Mouse (Mus musculus): ENCODE data around the gene Ntrk3. TPM values are rescaled to one million over a fixed set of nuclear protein-coding genes. Genes with fewer than 3 reads are reported as not detected.

Gene Ntrk3
- polyA plus RNA-seq, 1 experiment from 2014 or later, result 7.3 TPM

DNA sequence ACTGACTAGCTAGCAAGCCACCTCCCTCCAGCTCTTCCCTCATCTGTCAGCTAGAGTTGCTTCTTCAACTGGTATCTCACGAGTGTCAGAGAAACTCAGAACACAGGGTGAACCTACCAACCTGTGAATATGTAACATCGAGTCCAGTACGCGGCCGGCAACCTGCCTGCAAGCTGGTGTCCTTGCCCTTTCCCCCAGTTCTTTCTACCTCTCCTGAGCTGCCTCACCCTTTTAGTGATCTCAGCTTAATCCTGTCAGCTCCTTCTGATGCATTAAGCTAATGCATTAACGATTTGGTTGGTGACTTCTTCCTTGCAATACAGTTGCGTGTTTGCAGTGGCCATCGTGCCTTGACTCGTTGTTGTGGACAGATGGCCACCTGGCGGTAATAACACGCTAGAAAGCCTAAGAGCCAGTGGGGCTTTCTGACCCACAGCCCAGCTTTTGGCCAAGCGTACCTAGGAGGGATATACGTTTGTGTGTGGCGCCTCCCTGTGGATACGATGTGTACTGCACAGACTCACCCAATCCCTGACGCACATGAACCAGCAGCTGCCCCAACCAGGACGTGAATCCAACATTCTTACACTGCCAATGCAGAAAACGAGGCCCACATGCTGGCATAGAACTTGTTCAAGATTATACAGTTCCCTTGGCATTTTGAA is 28.3 kb upstream of the Ntrk3 start:
- H3K4me2 ChIP-seq (ENCODE audit: low read depth, low read length, severe bottlenecking), result no peak overlapping the region
- no peak overlapping the region for H3K27ac ChIP-seq (ENCODE audit: low read depth, low read length)
- H3K9ac ChIP-seq (ENCODE audit: low read length), result no peak overlapping the region
- H3K9me3 ChIP-seq (ENCODE audit: control insufficient read depth, low read length), result no peaks in the 10 kb centered on the region
- no peak overlapping the region for H3K4me3 ChIP-seq (ENCODE audit: low read depth, low read length)
- H3K36me3 ChIP-seq (ENCODE audit: control insufficient read depth, insufficient read depth, low read length), result no peaks in the 10 kb centered on the region
- 20% methylated on average over 18 of the region's 18 CpGs for WGBS
- DNase-seq (ENCODE audit: low spot score) (peak; percentile 92), ATAC-seq (replicated peaks; ENCODE audit: low FRiP score) (peak; percentile 81)
- H3K4me1 ChIP-seq (replicated peaks; ENCODE audit: control insufficient read depth, insufficient read depth, low read length), result no peaks in the 10 kb centered on the region
- H3K27me3 ChIP-seq (ENCODE audit: control insufficient read depth, insufficient read depth, low read length), result no peaks in the 10 kb centered on the region

- H3K36me3 ChIP-seq (ENCODE audit: control insufficient read depth, insufficient read depth, low read length), result no peaks in the 10 kb centered on the region
- H3K4me1 ChIP-seq (replicated peaks; ENCODE audit: control insufficient read depth, insufficient read depth, low read length), result no peaks in the 10 kb centered on the region
- 73% methylated on average over 5 of the region's 5 CpGs for WGBS
- no peak overlapping the region for H3K4me2 ChIP-seq (ENCODE audit: low read depth, low read length, severe bottlenecking)
- H3K27me3 ChIP-seq (ENCODE audit: control insufficient read depth, insufficient read depth, low read length), result no peaks in the 10 kb centered on the region
- H3K9ac ChIP-seq (ENCODE audit: low read length), result no peak overlapping the region
- DNase-seq (ENCODE audit: low spot score), result no peak
- no peak overlapping the region for H3K4me3 ChIP-seq (ENCODE audit: low read depth, low read length)
- H3K9me3 ChIP-seq (ENCODE audit: control insufficient read depth, low read length), result no peaks in the 10 kb centered on the region
- H3K27ac ChIP-seq (ENCODE audit: low read depth, low read length), result no peak overlapping the region
- ATAC-seq (replicated peaks; ENCODE audit: low FRiP score), result no peak
These were observed 27.4 kb upstream of the Ntrk3 start for GRCm38 (mm10) chr7:78765215-78765631.

- H3K4me2 ChIP-seq (ENCODE audit: low read depth, low read length, severe bottlenecking), result no peak overlapping the region
- no peaks in the 10 kb centered on the region for H3K27me3 ChIP-seq (ENCODE audit: control insufficient read depth, insufficient read depth, low read length)
- H3K9me3 ChIP-seq (ENCODE audit: control insufficient read depth, low read length), result no peaks in the 10 kb centered on the region
- H3K36me3 ChIP-seq (ENCODE audit: control insufficient read depth, insufficient read depth, low read length), result no peaks in the 10 kb centered on the region
- no peak overlapping the region for H3K9ac ChIP-seq (ENCODE audit: low read length)
- H3K4me3 ChIP-seq (ENCODE audit: low read depth, low read length), result no peak overlapping the region
- ATAC-seq (replicated peaks; ENCODE audit: low FRiP score) (no peak), DNase-seq (ENCODE audit: low spot score) (no peak)
- no peaks in the 10 kb centered on the region for H3K4me1 ChIP-seq (replicated peaks; ENCODE audit: control insufficient read depth, insufficient read depth, low read length)
- WGBS, result 94% methylated on average over 3 of the region's 3 CpGs
- H3K27ac ChIP-seq (ENCODE audit: low read depth, low read length), result no peak overlapping the region
These were observed 26.0 kb upstream of the Ntrk3 start for GRCm38 (mm10) chr7:78763801-78764200.

GRCm38 (mm10) chr7:78754458-78755000 is 16.7 kb upstream of the Ntrk3 start:
- DNase-seq (ENCODE audit: low spot score) (no peak), ATAC-seq (replicated peaks; ENCODE audit: low FRiP score) (no peak)
- 57% methylated on average over 8 of the region's 8 CpGs for WGBS
- no peak overlapping the region for H3K4me3 ChIP-seq (ENCODE audit: low read depth, low read length)
- no peak overlapping the region for H3K9ac ChIP-seq (ENCODE audit: low read length)
- no peaks in the 10 kb centered on the region for H3K27me3 ChIP-seq (ENCODE audit: control insufficient read depth, insufficient read depth, low read length)
- H3K27ac ChIP-seq (ENCODE audit: low read depth, low read length), result no peak overlapping the region
- no peak overlapping the region for H3K4me2 ChIP-seq (ENCODE audit: low read depth, low read length, severe bottlenecking)
- H3K36me3 ChIP-seq (ENCODE audit: control insufficient read depth, insufficient read depth, low read length), result no peaks in the 10 kb centered on the region
- H3K9me3 ChIP-seq (ENCODE audit: control insufficient read depth, low read length), result no peaks in the 10 kb centered on the region
- no peaks in the 10 kb centered on the region for H3K4me1 ChIP-seq (replicated peaks; ENCODE audit: control insufficient read depth, insufficient read depth, low read length)

DNA sequence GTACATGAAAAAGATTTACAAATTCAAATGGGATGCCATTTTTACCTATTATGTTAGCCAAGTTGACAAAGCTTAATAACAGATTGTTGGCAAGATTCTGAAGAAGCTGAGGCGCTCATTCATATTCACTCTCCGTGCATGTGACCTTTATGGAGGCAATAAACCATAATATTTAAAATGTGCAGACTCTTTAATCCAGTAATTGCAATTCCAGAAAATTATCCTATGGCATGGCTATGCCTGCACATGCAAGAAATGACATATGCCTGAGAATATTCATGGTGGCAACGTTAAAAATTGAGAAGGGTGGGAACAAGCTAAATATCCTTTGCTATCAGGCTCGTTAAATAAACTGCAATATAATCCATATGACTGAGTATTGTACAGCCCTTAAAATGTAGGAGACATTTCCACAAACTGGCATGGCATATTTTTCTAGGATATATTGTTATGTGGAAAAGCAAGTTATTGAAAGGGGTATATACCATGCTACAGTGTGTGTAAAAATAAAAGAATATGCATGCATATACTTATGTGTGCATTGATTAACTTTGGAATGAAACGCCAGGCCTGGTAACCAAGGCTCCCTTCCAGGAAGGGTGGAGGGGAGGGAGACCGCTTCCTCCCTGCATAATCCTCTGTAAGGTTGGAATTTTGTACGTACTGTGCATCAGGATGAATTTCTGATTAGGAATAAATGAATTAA is 16.1 kb upstream of the Ntrk3 start:
- Histone ChIP-seq H3K4me1 (replicated peaks; ENCODE audit: control insufficient read depth, insufficient read depth, low read length) (no peaks in the 10 kb centered on the region), H3K9ac (ENCODE audit: low read length) (no peak overlapping the region), H3K36me3 (ENCODE audit: control insufficient read depth, insufficient read depth, low read length) (no peaks in the 10 kb centered on the region), H3K4me3 (ENCODE audit: low read depth, low read length) (no peak overlapping the region), H3K4me2 (ENCODE audit: low read depth, low read length, severe bottlenecking) (no peak overlapping the region), H3K9me3 (ENCODE audit: control insufficient read depth, low read length) (no peaks in the 10 kb centered on the region), H3K27ac (ENCODE audit: low read depth, low read length) (no peak overlapping the region), H3K27me3 (ENCODE audit: control insufficient read depth, insufficient read depth, low read length) (no peaks in the 10 kb centered on the region)
- no peak for ATAC-seq (replicated peaks; ENCODE audit: low FRiP score)
- WGBS, result 85% methylated on average over 7 of the region's 7 CpGs
- DNase-seq (ENCODE audit: low spot score), result no peak

DNA sequence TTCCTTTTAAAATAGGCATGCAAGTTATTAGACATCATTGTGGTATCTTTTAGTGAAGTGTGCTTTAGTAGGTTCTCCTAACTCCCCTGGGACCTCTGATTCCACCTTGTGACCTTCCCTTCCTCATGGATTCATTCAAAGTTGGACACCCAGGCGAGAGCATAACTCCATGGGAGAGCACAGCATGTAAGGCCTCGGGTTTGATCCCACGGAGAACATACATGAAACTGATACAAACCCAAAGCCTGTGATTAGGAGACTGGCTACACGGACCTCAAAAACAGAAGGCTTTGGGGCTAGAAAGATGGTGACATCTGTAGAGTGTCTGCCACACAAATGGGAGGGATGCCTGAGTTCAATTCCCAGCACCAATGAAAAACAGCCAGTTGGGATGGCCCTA is 15.1 kb upstream of the Ntrk3 start:
- WGBS, result 84% methylated on average over 4 of the region's 4 CpGs
- H3K27me3 ChIP-seq (ENCODE audit: control insufficient read depth, insufficient read depth, low read length), result no peaks in the 10 kb centered on the region
- H3K36me3 ChIP-seq (ENCODE audit: control insufficient read depth, insufficient read depth, low read length), result no peaks in the 10 kb centered on the region
- H3K4me1 ChIP-seq (replicated peaks; ENCODE audit: control insufficient read depth, insufficient read depth, low read length), result no peaks in the 10 kb centered on the region
- no peak overlapping the region for H3K4me2 ChIP-seq (ENCODE audit: low read depth, low read length, severe bottlenecking)
- ATAC-seq (replicated peaks; ENCODE audit: low FRiP score) (no peak), DNase-seq (ENCODE audit: low spot score) (no peak)
- no peak overlapping the region for H3K9ac ChIP-seq (ENCODE audit: low read length)
- H3K9me3 ChIP-seq (ENCODE audit: control insufficient read depth, low read length), result no peaks in the 10 kb centered on the region
- H3K27ac ChIP-seq (ENCODE audit: low read depth, low read length), result no peak overlapping the region
- H3K4me3 ChIP-seq (ENCODE audit: low read depth, low read length), result no peak overlapping the region

DNA sequence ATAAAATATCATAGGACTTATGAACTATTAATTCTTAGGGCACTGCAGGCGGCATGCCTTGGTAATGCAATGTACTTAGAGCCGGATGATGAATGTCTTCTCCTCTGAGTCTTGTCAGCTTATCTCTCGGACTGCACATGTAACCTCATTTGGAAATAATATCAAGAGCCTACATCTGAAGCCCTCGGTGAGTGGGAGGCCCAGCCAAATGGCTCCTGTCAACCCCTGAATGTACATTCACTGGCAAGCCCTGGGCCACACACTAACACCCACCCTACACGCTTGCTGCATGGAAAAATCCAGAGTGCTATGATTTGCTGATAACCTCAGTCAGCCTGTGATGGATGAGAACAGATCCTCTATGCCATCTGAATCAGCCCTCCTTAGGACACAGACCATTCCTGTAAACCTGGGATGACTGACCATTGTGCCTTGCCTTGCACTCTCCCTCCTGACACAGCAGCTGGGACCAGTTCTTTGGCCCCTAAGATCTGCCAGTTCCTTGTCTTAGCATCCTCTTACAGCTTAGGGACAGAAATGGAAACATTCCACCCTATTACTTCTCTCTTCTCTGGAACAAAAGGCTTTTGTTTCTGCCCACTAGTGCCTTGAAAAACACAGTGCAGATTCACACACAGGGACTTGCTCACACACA is 6.0 kb upstream of the Ntrk3 start:
- WGBS, result 84% methylated on average over 5 of the region's 5 CpGs
- no peak for ATAC-seq (replicated peaks; ENCODE audit: low FRiP score)
- Histone ChIP-seq H3K9ac (ENCODE audit: low read length) (no peak overlapping the region), H3K4me3 (ENCODE audit: low read depth, low read length) (no peak overlapping the region), H3K9me3 (ENCODE audit: control insufficient read depth, low read length) (no peaks in the 10 kb centered on the region), H3K36me3 (ENCODE audit: control insufficient read depth, insufficient read depth, low read length) (no peaks in the 10 kb centered on the region), H3K27me3 (ENCODE audit: control insufficient read depth, insufficient read depth, low read length) (no peaks in the 10 kb centered on the region), H3K4me1 (replicated peaks; ENCODE audit: control insufficient read depth, insufficient read depth, low read length) (no peaks in the 10 kb centered on the region), H3K27ac (ENCODE audit: low read depth, low read length) (no peak overlapping the region), H3K4me2 (ENCODE audit: low read depth, low read length, severe bottlenecking) (no peak overlapping the region)
- DNase-seq (ENCODE audit: low spot score), result no peak

- whole genome bisulfite sequencing, result 86% methylated on average over 8 of the region's 8 CpGs
- Histone ChIP-seq H3K27me3 (ENCODE audit: control insufficient read depth, insufficient read depth, low read length) (no peaks in the 10 kb centered on the region), H3K9ac (ENCODE audit: low read length) (no peak overlapping the region), H3K4me1 (replicated peaks; ENCODE audit: control insufficient read depth, insufficient read depth, low read length) (no peaks in the 10 kb centered on the region), H3K36me3 (ENCODE audit: control insufficient read depth, insufficient read depth, low read length) (no peaks in the 10 kb centered on the region), H3K9me3 (ENCODE audit: control insufficient read depth, low read length) (no peaks in the 10 kb centered on the region), H3K4me3 (ENCODE audit: low read depth, low read length) (no peak overlapping the region), H3K4me2 (ENCODE audit: low read depth, low read length, severe bottlenecking) (no peak overlapping the region), H3K27ac (ENCODE audit: low read depth, low read length) (no peak overlapping the region)
- no peak for ATAC-seq (replicated peaks; ENCODE audit: low FRiP score)
- no peak for DNase-seq (ENCODE audit: low spot score)
These were observed 1.7 kb upstream of the Ntrk3 start for GRCm38 (mm10) chr7:78739351-78740000.
